Mouse (Mus musculus) layer of hippocampus, postnatal 36 days (tissue): ENCODE data around the gene Crip3. TPM values are rescaled to one million over a fixed set of nuclear protein-coding genes. Genes with fewer than 3 reads are reported as not detected.

Source experiments
- DNase-seq, 2 experiments: peaks; one replicate each; pipeline ENCODE4 v3.0.0; 2022
- total RNA-seq, 2 experiments: library from RNA; stranded (reverse); gene quantifications; 2 replicates each; pipeline ENCODE4 v1.2.3; 2021

Crip3 gene
- total RNA-seq, 2 experiments from 2014 or later: 8.1 to 8.4 TPM

DNA sequence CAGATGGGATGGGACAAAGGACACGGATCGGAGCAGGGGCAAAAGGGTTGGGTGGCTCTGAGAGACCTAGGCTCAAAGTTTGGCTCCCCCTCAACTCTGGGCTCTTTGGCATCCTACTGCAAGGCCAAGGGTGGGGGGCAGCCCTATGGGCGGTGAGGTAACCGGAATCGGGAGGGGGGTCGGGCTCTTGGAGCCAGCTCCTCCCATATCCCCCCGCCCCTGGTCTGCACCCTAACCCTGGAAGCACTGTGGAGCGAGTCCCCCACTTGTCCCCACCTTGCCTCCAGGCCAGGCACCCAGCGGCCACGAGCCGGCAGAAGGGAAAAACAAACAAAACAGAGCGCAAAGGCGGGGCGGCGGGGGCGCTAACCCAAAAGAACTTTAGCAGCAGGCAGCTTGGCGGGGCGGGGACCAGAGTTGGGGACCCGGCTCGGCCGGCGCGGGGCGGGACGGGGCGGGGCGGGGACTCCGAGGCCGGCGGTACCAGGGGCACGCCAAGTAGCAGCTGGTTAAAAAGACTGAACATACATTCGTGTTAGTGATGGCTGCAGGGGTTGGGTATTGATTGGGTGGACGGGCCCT is 26.5 kb downstream of the Crip3 start:
- no peak for DNase-seq

DNA sequence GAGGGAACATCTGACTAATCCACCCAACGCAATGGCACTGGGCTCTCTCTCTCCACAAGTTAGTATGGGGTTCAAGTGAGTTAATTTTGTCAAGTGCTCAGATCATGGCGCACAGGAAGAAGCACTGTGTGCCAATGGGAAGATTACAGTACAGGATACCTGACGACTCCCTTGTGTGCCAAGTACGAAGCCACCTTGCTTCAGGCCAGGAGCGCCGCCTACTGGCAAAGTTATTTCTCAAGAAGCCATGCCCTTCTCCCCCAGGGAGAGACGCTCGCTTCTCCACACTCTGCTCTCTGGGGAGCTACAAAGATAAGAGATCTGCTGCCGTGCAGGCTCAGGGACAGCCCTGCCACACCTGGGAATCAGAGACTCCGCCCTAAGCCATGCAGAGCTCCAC is 29.1 kb downstream of the Crip3 start:
- DNase-seq: peak in 1 of 2 experiments; percentile 34

DNA sequence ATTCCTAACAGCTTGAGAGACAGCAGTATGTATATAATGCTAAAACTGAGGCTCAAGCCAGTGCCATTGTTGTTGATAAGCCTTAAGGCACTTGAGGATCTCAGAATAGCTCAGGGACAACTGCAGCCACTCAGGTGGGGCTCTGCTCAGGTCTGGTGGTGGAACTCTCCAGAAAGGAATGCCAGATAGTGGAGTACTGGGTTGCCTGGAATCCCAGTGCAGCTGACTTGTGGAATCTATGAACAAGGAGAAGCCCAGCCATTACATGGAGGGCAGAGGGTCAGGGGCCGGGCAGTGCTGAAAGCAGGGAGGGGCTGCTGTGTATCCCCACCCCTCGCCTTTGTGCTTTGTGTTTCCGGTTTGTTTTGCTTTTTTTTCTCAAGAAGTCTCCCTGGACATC is 29.7 kb downstream of the Crip3 start:
- DNase-seq: no peak

DNA sequence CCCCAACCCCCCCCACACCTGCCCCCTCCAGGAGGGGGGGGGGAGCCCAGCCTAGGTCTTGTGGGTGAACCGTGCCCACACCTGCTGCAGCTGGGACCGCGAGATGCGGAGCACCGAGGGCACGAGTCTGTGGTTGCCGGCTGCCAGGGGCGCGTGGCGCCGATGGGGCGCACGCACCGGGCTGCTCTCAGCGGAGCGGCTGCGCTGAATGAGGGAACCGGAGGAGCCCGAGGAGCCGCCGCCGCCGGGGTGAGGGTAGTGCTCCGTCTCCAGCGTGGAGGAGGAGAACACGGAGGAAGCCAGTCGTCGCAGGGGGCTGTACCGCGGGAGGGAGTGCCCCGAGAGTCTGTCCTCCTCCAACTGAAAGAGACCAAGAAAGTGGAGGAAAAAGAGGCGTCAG is 31.9 kb downstream of the Crip3 start:
- no peak for DNase-seq

DNA sequence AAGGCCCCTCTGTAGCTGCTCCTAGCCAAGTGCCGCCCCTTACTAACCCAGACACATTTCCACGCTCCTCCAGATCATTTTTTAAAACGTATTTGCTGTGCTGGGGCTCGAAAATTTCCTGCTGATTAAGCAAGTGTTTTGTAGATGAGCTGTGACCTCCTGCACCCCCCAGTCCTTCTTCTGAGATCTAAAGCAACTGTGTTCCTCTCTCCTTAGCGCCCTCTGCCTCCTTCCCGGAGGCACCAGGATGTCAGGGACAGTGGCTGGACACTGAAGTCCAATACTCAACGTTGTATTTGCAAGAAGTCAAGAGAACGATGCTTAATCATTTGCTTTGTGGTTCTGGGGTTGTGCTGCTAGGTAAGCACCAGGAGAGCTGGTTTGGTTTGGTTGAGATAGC is 32.6 kb downstream of the Crip3 start:
- DNase-seq: no peak

DNA sequence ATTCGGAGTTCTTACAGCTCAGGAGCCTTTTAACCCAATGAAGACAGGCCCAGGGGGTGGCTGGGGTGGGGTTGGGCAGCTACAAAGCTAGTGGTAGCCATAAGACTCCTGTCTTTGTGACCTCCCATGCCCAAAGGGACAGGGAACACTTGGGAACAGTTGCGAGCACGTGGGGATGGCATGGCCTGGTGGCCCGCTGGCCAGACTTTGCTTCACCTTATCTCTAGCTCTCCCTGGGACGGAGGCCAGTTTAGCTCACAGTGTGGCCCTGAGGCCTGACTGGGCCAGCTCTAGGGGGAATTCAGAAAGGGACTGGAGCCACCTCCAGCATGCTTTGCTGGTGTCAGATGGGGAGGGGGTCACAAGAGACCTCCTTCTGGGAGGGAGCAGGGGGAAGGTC is 33.5 kb downstream of the Crip3 start:
- no peak for DNase-seq

DNA sequence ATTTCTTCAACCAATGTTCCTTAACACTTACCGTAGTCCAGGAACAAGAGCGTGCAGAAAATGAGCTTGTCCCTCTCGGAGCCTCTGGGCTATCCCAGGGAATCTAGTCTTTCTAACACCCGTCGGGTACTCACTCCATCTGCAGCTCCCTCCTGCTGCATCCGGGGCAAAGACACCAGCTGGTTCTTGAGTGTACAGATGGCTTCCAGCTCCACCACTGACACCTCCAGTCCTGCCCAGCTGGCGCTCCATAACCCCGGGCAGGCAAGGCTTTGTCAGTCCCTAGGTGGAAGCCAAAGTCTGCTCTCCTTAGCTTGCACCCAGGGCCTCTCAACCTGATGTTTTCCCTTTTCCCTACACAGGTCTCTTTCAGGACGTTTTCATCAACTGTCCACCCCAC is 39.1 kb downstream of the Crip3 start:
- DNase-seq: peak in 1 of 2 experiments; percentile 28

DNA sequence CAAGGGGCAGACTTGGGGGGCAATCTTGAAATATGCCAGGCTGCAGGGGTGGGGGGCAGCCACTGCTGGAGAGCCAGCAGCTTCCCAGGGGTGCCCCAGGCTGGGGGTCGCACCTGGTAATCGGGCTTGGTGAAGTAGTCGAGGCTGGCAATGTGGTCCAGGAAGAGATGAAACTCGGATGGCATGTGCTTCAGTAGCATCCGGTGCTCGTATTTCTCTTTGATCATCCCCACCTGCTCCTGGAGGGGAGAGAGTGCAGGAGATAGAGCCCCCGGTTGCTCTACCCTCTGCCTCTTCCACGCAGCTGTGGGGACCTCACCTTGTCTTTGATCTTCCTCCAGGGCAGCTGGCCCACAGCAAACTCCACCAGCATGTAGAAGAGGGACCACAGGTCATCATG is 47.9 kb downstream of the Crip3 start:
- DNase-seq: no peak

DNA sequence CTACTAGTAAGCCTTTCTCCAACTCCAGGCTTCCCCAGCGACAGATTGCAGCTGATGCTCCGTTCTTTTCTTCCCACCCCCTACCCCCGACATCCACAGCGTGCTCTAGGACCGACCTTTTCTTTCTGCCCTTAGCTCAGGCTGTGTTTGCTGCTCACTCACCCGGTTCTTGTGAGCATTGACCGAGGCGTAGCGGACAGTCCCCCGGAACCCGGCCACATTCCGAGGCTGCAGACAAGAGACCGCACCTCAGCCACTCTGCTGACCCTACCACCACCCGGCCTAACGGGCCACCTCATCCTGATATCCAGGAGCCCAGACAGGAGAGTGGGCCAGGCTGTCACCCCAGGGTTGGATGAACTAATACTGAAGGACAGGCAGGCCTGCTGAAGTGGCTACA is 48.6 kb downstream of the Crip3 start:
- DNase-seq: no peak

Other genes with a start within 250 kb of the Crip3 start
- gene Polh, start 226.3 kb upstream of the Crip3 start, total RNA-seq: 1 to 10 TPM; 5.5 to 5.8 TPM
- gene Xpo5, start 226.1 kb upstream of the Crip3 start, total RNA-seq: 10 to 100 TPM; 47.9 to 49.7 TPM
- 10 to 100 TPM; 34.5 to 35.1 TPM for gene Polr1c, start 180.9 kb upstream of the Crip3 start, total RNA-seq
- 10 to 100 TPM; 78.7 to 92.4 TPM for gene Yipf3, start 180.8 kb upstream of the Crip3 start, total RNA-seq
- 10 to 100 TPM; 60.4 to 63.5 TPM for gene Lrrc73, start 175.4 kb upstream of the Crip3 start, total RNA-seq
- 10 to 100 TPM; 50.4 to 72.7 TPM for gene Tjap1, start 145.9 kb upstream of the Crip3 start, total RNA-seq
- 10 to 100 TPM; 46.9 to 52.4 TPM for gene Dlk2, start 131.5 kb upstream of the Crip3 start, total RNA-seq
- gene Abcc10, start 100.6 kb upstream of the Crip3 start, total RNA-seq: 1 to 10 TPM; 8.2 to 9.0 TPM
- 10 to 100 TPM; 56.3 to 60.0 TPM for gene Zfp318, start 45.2 kb upstream of the Crip3 start, total RNA-seq
- under 1 TPM in 1 of 2 experiments, not detected in 1; 0.30 TPM for gene Slc22a7, start 9.5 kb downstream of the Crip3 start, total RNA-seq
- 100 to 1,000 TPM; 114 to 118 TPM for gene Ttbk1, start 58.7 kb downstream of the Crip3 start, total RNA-seq
- gene Dnph1, start 67.8 kb downstream of the Crip3 start, total RNA-seq: 1 to 10 TPM; 4.9 to 7.1 TPM
- gene Cul9, start 117.5 kb downstream of the Crip3 start, total RNA-seq: 10 to 100 TPM; 56.0 to 59.4 TPM
- gene Srf, start 127.2 kb downstream of the Crip3 start, total RNA-seq: 10 to 100 TPM; 82.3 to 83.6 TPM
- gene Ptk7, start 200.6 kb downstream of the Crip3 start, total RNA-seq: 1 to 10 TPM; 8.5 to 9.6 TPM
- 10 to 100 TPM; 19.0 to 19.7 TPM for gene Klc4, start 217.1 kb downstream of the Crip3 start, total RNA-seq
- gene Mrpl2, start 217.3 kb downstream of the Crip3 start, total RNA-seq: 10 to 100 TPM; 45.3 to 50.7 TPM
- gene Cul7, start 221.4 kb downstream of the Crip3 start, total RNA-seq: 10 to 100 TPM; 18.4 to 20.0 TPM
- 10 to 100 TPM; 14.5 to 15.4 TPM for gene Rrp36, start 245.4 kb downstream of the Crip3 start, total RNA-seq
- gene Mea1, start 249.9 kb downstream of the Crip3 start, total RNA-seq: 100 to 1,000 TPM in 1 of 2 experiments, 10 to 100 TPM in 1; 97.6 to 100 TPM